Mouse (Mus musculus): ENCODE results near the gene Kif5c.

The Kif5c gene

GRCm38 (mm10) chr2:49625581-49625980 lies 6.5 kb downstream of the Kif5c start:
- no peak for DNase-seq

- no peak for DNase-seq
These were observed 8.5 kb downstream of the Kif5c start for GRCm38 (mm10) chr2:49627611-49628010.

- peak in 1 of 2 experiments; percentile 4 for DNase-seq
These were observed 9.1 kb downstream of the Kif5c start for GRCm38 (mm10) chr2:49628094-49628705.

GRCm38 (mm10) chr2:49629181-49629580 lies 10.1 kb downstream of the Kif5c start:
- peak; percentile 51 to 53 for DNase-seq

GRCm38 (mm10) chr2:49630636-49631035 lies 11.5 kb downstream of the Kif5c start:
- DNase-seq = peak; percentile 55 to 63

GRCm38 (mm10) chr2:49633231-49633630 lies 14.1 kb downstream of the Kif5c start:
- DNase-seq = no peak

GRCm38 (mm10) chr2:49642761-49643160 lies 23.7 kb downstream of the Kif5c start:
- no peak for DNase-seq

- no peak for DNase-seq
These were observed 24.7 kb downstream of the Kif5c start for GRCm38 (mm10) chr2:49643756-49644155.

- no peak for DNase-seq
These were observed 28.5 kb downstream of the Kif5c start for GRCm38 (mm10) chr2:49647591-49647990.

GRCm38 (mm10) chr2:49648344-49648743 lies 29.2 kb downstream of the Kif5c start:
- DNase-seq = no peak

- no peak for DNase-seq
These were observed 29.7 kb downstream of the Kif5c start for GRCm38 (mm10) chr2:49648806-49649205.

- no peak for DNase-seq
These were observed 30.1 kb downstream of the Kif5c start for GRCm38 (mm10) chr2:49649211-49649610.

- no peak for DNase-seq
These were observed 32.6 kb downstream of the Kif5c start for GRCm38 (mm10) chr2:49651737-49652136.

GRCm38 (mm10) chr2:49654606-49655005 lies 35.5 kb downstream of the Kif5c start:
- DNase-seq = no peak

GRCm38 (mm10) chr2:49655195-49655873 lies 36.2 kb downstream of the Kif5c start:
- DNase-seq = no peak

- no peak for DNase-seq
These were observed 36.7 kb downstream of the Kif5c start for GRCm38 (mm10) chr2:49655874-49656195.

GRCm38 (mm10) chr2:49656988-49657387 lies 37.9 kb downstream of the Kif5c start:
- DNase-seq = peak in 1 of 2 experiments; percentile 2

- DNase-seq = no peak
These were observed 38.6 kb downstream of the Kif5c start for GRCm38 (mm10) chr2:49657666-49658065.

GRCm38 (mm10) chr2:49658988-49659387 lies 39.9 kb downstream of the Kif5c start:
- DNase-seq = no peak

- no peak for DNase-seq
These were observed 40.9 kb downstream of the Kif5c start for GRCm38 (mm10) chr2:49659964-49660363.

GRCm38 (mm10) chr2:49660375-49660923 lies 41.4 kb downstream of the Kif5c start:
- no peak for DNase-seq

- no peak for DNase-seq
These were observed 42.2 kb downstream of the Kif5c start for GRCm38 (mm10) chr2:49661348-49661747.

- no peak for DNase-seq
These were observed 42.8 kb downstream of the Kif5c start for GRCm38 (mm10) chr2:49661872-49662271.

- no peak for DNase-seq
These were observed 52.8 kb downstream of the Kif5c start for GRCm38 (mm10) chr2:49671753-49672500.
